Mouse (Mus musculus): ENCODE measurements at regions not wholly inside any gene's neighbourhood (a gene's known extent, or its start where the extent isn't known, plus 50 kb on each side); places are given as distances from the start of the nearest gene placed in this dataset.

DNA sequence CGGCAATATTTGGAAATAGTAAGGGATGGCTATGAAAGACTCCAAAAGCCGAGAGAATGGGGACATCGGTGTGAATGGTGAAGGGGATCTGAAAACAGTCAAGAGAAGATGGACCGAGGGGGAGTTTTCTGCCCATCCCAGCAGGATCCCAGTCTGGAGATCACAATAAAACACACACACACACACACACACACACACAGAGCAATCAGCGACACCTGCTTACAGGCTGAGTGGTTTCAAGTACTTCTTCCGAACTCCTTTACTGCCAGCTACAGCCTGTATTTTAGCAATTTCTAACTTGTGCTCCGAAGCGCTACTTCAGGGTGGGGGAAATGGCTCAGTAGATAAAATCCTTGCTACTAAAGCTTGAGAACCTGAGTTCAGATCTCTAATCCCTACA, 205.8 kb downstream of the Bcl2l11 start:
- H3K27ac ChIP-seq (ENCODE audit: insufficient read depth, low read length), result no peak overlapping the region
- WGBS, result 65% methylated on average over 8 of the region's 8 CpGs
- TF ChIP-seq CTCF (IDR thresholded peaks at IDR 0.05; ENCODE audit: borderline replicate concordance, insufficient read depth, low read depth, low read length) (no peak), POLR2A (IDR thresholded peaks at IDR 0.05; ENCODE audit: borderline replicate concordance, insufficient read depth, low read length) (no peak)
- no peak for DNase-seq
- no peak overlapping the region for H3K4me3 ChIP-seq (replicated peaks; ENCODE audit: insufficient read depth, low read depth, low read length)
- no peaks in the 10 kb centered on the region for H3K27me3 ChIP-seq (ENCODE audit: control insufficient read depth, insufficient read depth, low read length)
- no peaks in the 10 kb centered on the region for H3K4me1 ChIP-seq (ENCODE audit: control insufficient read depth, insufficient read depth, low read length)

GRCm38 (mm10) chr2:128333401-128334142, 207.7 kb downstream of the Bcl2l11 start:
- 66% methylated on average over 10 of the region's 10 CpGs for WGBS
- peaks cover 3% of the 10 kb centered on the region; the same call in 1 of the 2 replicates for H3K4me1 ChIP-seq (ENCODE audit: control insufficient read depth, insufficient read depth, low read length)
- TF ChIP-seq CTCF (IDR thresholded peaks at IDR 0.05; ENCODE audit: borderline replicate concordance, insufficient read depth, low read depth, low read length), result no peak
- TF ChIP-seq POLR2A (IDR thresholded peaks at IDR 0.05; ENCODE audit: borderline replicate concordance, insufficient read depth, low read length), result no peak
- H3K27ac ChIP-seq (ENCODE audit: insufficient read depth, low read length), result no peak overlapping the region
- no peaks in the 10 kb centered on the region for H3K27me3 ChIP-seq (ENCODE audit: control insufficient read depth, insufficient read depth, low read length)
- no peak overlapping the region for H3K4me3 ChIP-seq (replicated peaks; ENCODE audit: insufficient read depth, low read depth, low read length)
- DNase-seq, result no peak

GRCm38 (mm10) chr2:128334143-128334470, 208.3 kb downstream of the Bcl2l11 start:
- no peak overlapping the region for H3K27ac ChIP-seq (ENCODE audit: insufficient read depth, low read length)
- TF ChIP-seq POLR2A (IDR thresholded peaks at IDR 0.05; ENCODE audit: borderline replicate concordance, insufficient read depth, low read length) (no peak), CTCF (IDR thresholded peaks at IDR 0.05; ENCODE audit: borderline replicate concordance, insufficient read depth, low read depth, low read length) (no peak)
- DNase-seq, result no peak
- no peak overlapping the region for H3K4me3 ChIP-seq (replicated peaks; ENCODE audit: insufficient read depth, low read depth, low read length)
- no peaks in the 10 kb centered on the region for H3K27me3 ChIP-seq (ENCODE audit: control insufficient read depth, insufficient read depth, low read length)
- H3K4me1 ChIP-seq (ENCODE audit: control insufficient read depth, insufficient read depth, low read length), result peaks cover 3% of the 10 kb centered on the region; the same call in 1 of the 2 replicates
- WGBS, result 93% methylated on average over 2 of the region's 2 CpGs

GRCm38 (mm10) chr2:128334757-128335500, 209.1 kb downstream of the Bcl2l11 start:
- 94% methylated on average over 7 of the region's 7 CpGs for WGBS
- Histone ChIP-seq H3K27me3 (ENCODE audit: control insufficient read depth, insufficient read depth, low read length) (no peaks in the 10 kb centered on the region), H3K27ac (ENCODE audit: insufficient read depth, low read length) (no peak overlapping the region), H3K4me3 (replicated peaks; ENCODE audit: insufficient read depth, low read depth, low read length) (no peak overlapping the region), H3K4me1 (ENCODE audit: control insufficient read depth, insufficient read depth, low read length) (peaks cover 3% of the 10 kb centered on the region)
- DNase-seq, result no peak
- no peak for TF ChIP-seq CTCF (IDR thresholded peaks at IDR 0.05; ENCODE audit: borderline replicate concordance, insufficient read depth, low read depth, low read length)
- TF ChIP-seq POLR2A (IDR thresholded peaks at IDR 0.05; ENCODE audit: borderline replicate concordance, insufficient read depth, low read length), result no peak

- Histone ChIP-seq H3K27ac (ENCODE audit: insufficient read depth, low read length) (no peak overlapping the region), H3K4me3 (replicated peaks; ENCODE audit: insufficient read depth, low read depth, low read length) (no peak overlapping the region), H3K27me3 (ENCODE audit: control insufficient read depth, insufficient read depth, low read length) (no peaks in the 10 kb centered on the region), H3K4me1 (ENCODE audit: control insufficient read depth, insufficient read depth, low read length) (peaks cover 7% of the 10 kb centered on the region)
- TF ChIP-seq CTCF (IDR thresholded peaks at IDR 0.05; ENCODE audit: borderline replicate concordance, insufficient read depth, low read depth, low read length) (no peak), POLR2A (IDR thresholded peaks at IDR 0.05; ENCODE audit: borderline replicate concordance, insufficient read depth, low read length) (no peak)
- DNase-seq, result no peak
Measured at GRCm38 (mm10) chr2:128337192-128337591, 211.4 kb downstream of the Bcl2l11 start.

DNA sequence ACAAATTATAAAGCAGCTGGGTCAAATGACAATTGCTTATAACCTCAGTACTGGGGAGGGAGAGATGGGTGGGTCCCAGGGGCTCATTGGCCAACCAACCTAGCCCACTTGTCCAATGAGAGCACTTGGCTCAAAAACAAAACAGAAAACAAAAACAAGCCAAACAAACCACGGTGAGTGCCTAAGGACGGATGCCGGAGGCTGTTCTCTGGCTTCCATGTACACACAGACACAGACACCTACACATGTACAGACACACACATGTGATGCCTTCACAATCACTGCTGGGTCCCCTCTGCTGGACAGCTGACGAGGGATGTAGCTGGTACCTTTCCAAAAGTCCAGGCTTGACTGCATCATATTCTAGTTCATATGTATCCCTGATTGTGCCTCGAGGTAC, 212.0 kb downstream of the Bcl2l11 start:
- DNase-seq, result no peak
- Histone ChIP-seq H3K27me3 (ENCODE audit: control insufficient read depth, insufficient read depth, low read length) (no peaks in the 10 kb centered on the region), H3K27ac (ENCODE audit: insufficient read depth, low read length) (no peak overlapping the region), H3K4me1 (ENCODE audit: control insufficient read depth, insufficient read depth, low read length) (peaks cover 7% of the 10 kb centered on the region), H3K4me3 (replicated peaks; ENCODE audit: insufficient read depth, low read depth, low read length) (no peak overlapping the region)
- TF ChIP-seq POLR2A (IDR thresholded peaks at IDR 0.05; ENCODE audit: borderline replicate concordance, insufficient read depth, low read length), result no peak
- TF ChIP-seq CTCF (IDR thresholded peaks at IDR 0.05; ENCODE audit: borderline replicate concordance, insufficient read depth, low read depth, low read length), result no peak
- WGBS, result 89% methylated on average over 5 of the region's 5 CpGs

DNA sequence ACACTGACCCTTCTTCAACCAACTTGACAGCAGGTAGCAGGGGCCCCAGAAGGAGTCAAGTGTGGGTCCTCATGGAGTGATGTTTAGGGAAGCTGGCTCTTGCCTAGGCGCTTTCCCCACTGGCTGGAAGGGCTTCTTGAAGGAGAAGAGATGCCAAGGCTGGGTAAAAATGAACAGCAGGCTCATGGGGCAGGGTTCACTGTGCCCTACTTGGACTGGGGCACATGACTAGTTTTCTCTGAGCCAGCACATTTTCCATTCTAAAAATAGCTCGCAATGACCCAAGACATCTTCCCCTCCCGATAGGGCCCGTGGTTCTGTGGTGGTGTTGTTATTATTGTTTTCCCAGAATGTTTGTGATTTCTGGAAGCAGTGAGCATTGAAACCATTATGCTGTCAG, 212.6 kb downstream of the Bcl2l11 start:
- 26% methylated on average over 4 of the region's 4 CpGs for WGBS
- H3K27me3 ChIP-seq (ENCODE audit: control insufficient read depth, insufficient read depth, low read length), result no peaks in the 10 kb centered on the region
- no peak overlapping the region for H3K4me3 ChIP-seq (replicated peaks; ENCODE audit: insufficient read depth, low read depth, low read length)
- peaks cover 7% of the 10 kb centered on the region for H3K4me1 ChIP-seq (ENCODE audit: control insufficient read depth, insufficient read depth, low read length)
- H3K27ac ChIP-seq (ENCODE audit: insufficient read depth, low read length), result no peak overlapping the region
- DNase-seq, result peak in 1 of 2 experiments; percentile 23
- no peak for TF ChIP-seq POLR2A (IDR thresholded peaks at IDR 0.05; ENCODE audit: borderline replicate concordance, insufficient read depth, low read length)
- no peak for TF ChIP-seq CTCF (IDR thresholded peaks at IDR 0.05; ENCODE audit: borderline replicate concordance, insufficient read depth, low read depth, low read length)

All from cerebellum, adult 2 months (tissue).